Mouse (Mus musculus) stomach, postnatal 0 days (tissue): ENCODE data around the gene Slc39a7. TPM values are rescaled to one million over a fixed set of nuclear protein-coding genes. Genes with fewer than 3 reads are reported as not detected.

Experiments used
- ATAC-seq: fragments of 200-750 bp; cut with Nextera tagmentation; 2 replicates; pipeline ENCODE4 v1.8.0; 2017; ENCODE audit not compliant: low FRiP score, low TSS enrichment
- DNase-seq: peaks from one replicate; pipeline ENCODE4 v3.0.0-alpha.2; 2016; ENCODE audit warnings: low spot score
- H3K27ac ChIP-seq: fragments of 300-500 bp; sonication (generic); replicated peaks from 2 replicates; pipeline ENCODE4 v1.5.1; 2014; ENCODE audit warnings: mild to moderate bottlenecking, control low read depth
- H3K27me3 ChIP-seq: fragments of 300-500 bp; sonication (generic); 2 replicates; pipeline ENCODE4 v1.6.1; 2014; ENCODE audit warnings: low read length; ENCODE audit not compliant: control insufficient read depth, insufficient read depth
- H3K36me3 ChIP-seq: fragments of 300-500 bp; sonication (generic); 2 replicates; pipeline ENCODE4 v1.6.1; 2014; ENCODE audit warnings: low read length, mixed read lengths; ENCODE audit not compliant: control insufficient read depth, insufficient read depth
- H3K4me1 ChIP-seq: fragments of 300-500 bp; sonication (generic); replicated peaks from 2 replicates; pipeline ENCODE4 v1.6.1; 2014; ENCODE audit warnings: antibody characterized with exemption; ENCODE audit not compliant: control insufficient read depth, insufficient read depth
- H3K4me2 ChIP-seq: fragments of 300-500 bp; sonication (generic); replicated peaks from 2 replicates; pipeline ENCODE4 v1.6.1; 2014; ENCODE audit warnings: low read depth, mild to moderate bottlenecking, control low read depth, moderate library complexity
- H3K4me3 ChIP-seq: fragments of 300-500 bp; sonication (generic); 2 replicates; pipeline ENCODE4 v1.5.1; 2014; ENCODE audit warnings: low read depth, low read length, control low read depth
- H3K9ac ChIP-seq: fragments of 300-500 bp; sonication (generic); 2 replicates; pipeline ENCODE4 v1.6.1; 2014; ENCODE audit warnings: mild to moderate bottlenecking, low read length, control low read depth, mixed read lengths
- H3K9me3 ChIP-seq: fragments of 300-500 bp; sonication (generic); 2 replicates; pipeline ENCODE4 v1.6.1; 2016; ENCODE audit warnings: low read length; ENCODE audit not compliant: control insufficient read depth
- CTCF ChIP-seq: IDR thresholded peaks from 2 replicates; pipeline ENCODE4 v1.5.1; 2016; ENCODE audit warnings: antibody characterized with exemption, low read depth, mild to moderate bottlenecking, moderate library complexity
- EP300 ChIP-seq: optimal IDR thresholded peaks from 2 replicates; pipeline ENCODE3; 2016; ENCODE audit warnings: antibody characterized with exemption
- WGBS: fragments of 180-500 bp; shearing (Covaris S2); extraction: QIAGEN DNeasy Blood & Tissue Kit; methylation state at CpG from one replicate; pipeline ENCODE4 v1.1.7; 2014; 5-methylcytosine and 5-hydroxymethylcytosine counted together
- microRNA counts: library from miRNA; unstranded; fragments of <30 nt; microRNA quantifications from one replicate; lab custom pipeline; 2015
- microRNA-seq: library from miRNA; unstranded; fragments of <30 nt; microRNA quantifications from one replicate; pipeline ENCODE4, GENCODE M21; 2016
- polyA plus RNA-seq: library from polyadenylated mRNA; unstranded; fragments of >200 nt; fragmentation: Nextera tagmentation; extraction: Ambion mirVana; gene quantifications from 2 replicates; pipeline ENCODE4 v1.2.1, GENCODE M21; 2015

The Slc39a7 gene
- polyA plus RNA-seq, 1 experiment from 2014 or later: 118 TPM

- H3K4me3 ChIP-seq: peak overlapping the region; percentile 39
These were observed 52.9 kb downstream of the Slc39a7 start for GRCm38 (mm10) chr17:33978631-33979031.

More at GRCm38 (mm10) chr17:33978631-33979031, 52.9 kb downstream of the Slc39a7 start:
- DNase-seq (peak; percentile 90), ATAC-seq (peak; percentile 94)
- TF ChIP-seq EP300 (no peak), CTCF (no peak)
- H3K27me3 ChIP-seq: no peaks in the 10 kb centered on the region; the same call in 1 of the 2 replicates
- H3K4me1 ChIP-seq: 0 out of 2 replicates have a peak, but pooled peaks cover 2% of the 10 kb centered on the region
- no peak overlapping the region for H3K27ac ChIP-seq
- peak overlapping the region; percentile 48 for H3K9ac ChIP-seq
- no peaks in the 10 kb centered on the region for H3K36me3 ChIP-seq
- no peaks in the 10 kb centered on the region for H3K9me3 ChIP-seq
- H3K4me2 ChIP-seq: peak overlapping the region; percentile 58
- 1% methylated on average over 15 of the region's 17 CpGs for WGBS

MicroRNA genes within 50 kb of the gene (microRNA counts, 519-probe panel; counts per million panel counts)
- not detected for microRNA mmu-miR-219 (lab: Ali Mortazavi, UCI)

Small RNA genes lying within 50 kb of the gene (microRNA-seq; reads per million reads assigned to microRNA genes)
- gene Mir219a-1 (not detected), gene Mir219c (not detected)

Other genes with a start within 250 kb of the Slc39a7 start
- 31.3 and 42.4 TPM in 2 replicates for gene Angptl4, start 249.9 kb downstream of the Slc39a7 start, polyA plus RNA-seq
- gene Kank3, start 221.2 kb downstream of the Slc39a7 start, polyA plus RNA-seq: 17.1 and 20.3 TPM in 2 replicates
- 1,008 and 1,055 TPM in 2 replicates for gene Rps28, start 207.1 kb downstream of the Slc39a7 start, polyA plus RNA-seq
- gene Ndufa7, start 207.1 kb downstream of the Slc39a7 start, polyA plus RNA-seq: 497 TPM in 2 replicates
- 32.7 and 38.2 TPM in 2 replicates for gene Cd320, start 188.6 kb downstream of the Slc39a7 start, polyA plus RNA-seq
- not detected in 2 replicates for gene Gm7029, start 157.8 kb downstream of the Slc39a7 start, polyA plus RNA-seq
- gene Kifc1, start 141.0 kb downstream of the Slc39a7 start, polyA plus RNA-seq: 1.3 and 1.7 TPM in 2 replicates
- 1.1 TPM in 2 replicates for gene Platr17, start 126.5 kb downstream of the Slc39a7 start, polyA plus RNA-seq
- gene Daxx, start 122.3 kb downstream of the Slc39a7 start, polyA plus RNA-seq: 18.1 and 22.4 TPM in 2 replicates
- 63.7 and 72.4 TPM in 2 replicates for gene Tapbp, start 115.8 kb downstream of the Slc39a7 start, polyA plus RNA-seq
- gene Zbtb22, start 115.8 kb downstream of the Slc39a7 start, polyA plus RNA-seq: 10.7 and 12.2 TPM in 2 replicates
- 18.6 and 24.4 TPM in 2 replicates for gene Rgl2, start 102.1 kb downstream of the Slc39a7 start, polyA plus RNA-seq
- gene Pfdn6, start 91.3 kb downstream of the Slc39a7 start, polyA plus RNA-seq: 92.7 and 96.8 TPM in 2 replicates
- 17.1 and 20.2 TPM in 2 replicates for gene Wdr46, start 91.0 kb downstream of the Slc39a7 start, polyA plus RNA-seq
- 15.0 and 15.2 TPM in 2 replicates for gene B3galt4, start 80.2 kb downstream of the Slc39a7 start, polyA plus RNA-seq
- gene Vps52, start 75.9 kb downstream of the Slc39a7 start, polyA plus RNA-seq: 24.7 and 26.3 TPM in 2 replicates
- gene Rps18, start 75.7 kb downstream of the Slc39a7 start, polyA plus RNA-seq: 1,740 and 1,781 TPM in 2 replicates
- 129 and 130 TPM in 2 replicates for gene H2-K1, start 31.3 kb downstream of the Slc39a7 start, polyA plus RNA-seq
- 13.3 and 14.6 TPM in 2 replicates for gene Ring1, start 7.0 kb downstream of the Slc39a7 start, polyA plus RNA-seq
- 37.6 and 42.4 TPM in 2 replicates for gene H2-Ke6, start 3.6 kb downstream of the Slc39a7 start, polyA plus RNA-seq
- 25.0 and 26.9 TPM in 2 replicates for gene Rxrb, start 130 bp upstream of the Slc39a7 start, polyA plus RNA-seq
- gene Col11a2, start 7.8 kb upstream of the Slc39a7 start, polyA plus RNA-seq: 0.18 and 0.29 TPM in 2 replicates
- 0.25 and 0.29 TPM in 2 replicates for gene H2-Oa, start 60.7 kb upstream of the Slc39a7 start, polyA plus RNA-seq
- gene H2-DMa, start 87.9 kb upstream of the Slc39a7 start, polyA plus RNA-seq: 9.1 and 9.5 TPM in 2 replicates
- gene Brd2, start 91.0 kb upstream of the Slc39a7 start, polyA plus RNA-seq: 45.0 and 48.1 TPM in 2 replicates
- gene H2-DMb2, start 111.6 kb upstream of the Slc39a7 start, polyA plus RNA-seq: 0.45 and 0.53 TPM in 2 replicates
- gene H2-DMb1, start 121.4 kb upstream of the Slc39a7 start, polyA plus RNA-seq: 2.1 and 2.6 TPM in 2 replicates
- gene Tap1, start 155.9 kb upstream of the Slc39a7 start, polyA plus RNA-seq: 7.0 and 8.3 TPM in 2 replicates
- 11.9 and 12.8 TPM in 2 replicates for gene Psmb9, start 156.1 kb upstream of the Slc39a7 start, polyA plus RNA-seq
- gene Psmb8, start 166.0 kb upstream of the Slc39a7 start, polyA plus RNA-seq: 15.5 and 16.2 TPM in 2 replicates
- gene Tap2, start 171.8 kb upstream of the Slc39a7 start, polyA plus RNA-seq: 5.8 and 5.9 TPM in 2 replicates
- 0.13 and 0.16 TPM in 2 replicates for gene H2-Ob, start 207.2 kb upstream of the Slc39a7 start, polyA plus RNA-seq
- 19.3 and 20.1 TPM in 2 replicates for gene H2-Ab1, start 226.0 kb upstream of the Slc39a7 start, polyA plus RNA-seq